Mouse (Mus musculus) embryonic fibroblast, embryonic 13.5 days (primary cell): Measurements from ENCODE around the gene Med12l.

Source experiments
- CTCF ChIP-seq: IDR thresholded peaks from 2 replicates; pipeline ENCODE4 v1.5.1; 2011; ENCODE audit warnings: mild to moderate bottlenecking, control low read depth, low read length, moderate library complexity, borderline replicate concordance; ENCODE audit not compliant: insufficient read depth
- POLR2A ChIP-seq: IDR thresholded peaks from 2 replicates; pipeline ENCODE4 v1.6.1; 2011; ENCODE audit warnings: low read depth, mild to moderate bottlenecking, control low read depth, low read length, moderate library complexity

- TF ChIP-seq POLR2A (no peak), CTCF (no peak)
Measured at GRCm38 (mm10) chr3:59176871-59177270, 171.2 kb downstream of the Med12l start.
